Mouse (Mus musculus) CD4-positive, CD25-positive, alpha-beta regulatory T cell, adult 4 months (primary cell): ENCODE data around the gene Krtap4-9. TPM values are rescaled to one million over a fixed set of nuclear protein-coding genes. Genes with fewer than 3 reads are reported as not detected.
"Not testable (repeated sequence)": the region's sequence is repeated elsewhere in the genome, so short reads cannot be mapped to it uniquely, and the experiment has no call there.

Experiments
- ATAC-seq: one replicate; pipeline ENCODE4 v1.8.0; 2017
- polyA plus RNA-seq, 2 experiments: library from polyadenylated mRNA; unstranded; fragments of 100-300 nt; shearing (Covaris generic); gene quantifications; one replicate each; pipeline ENCODE4 v1.2.1; 2017

Krtap4-9 gene
- not detected for polyA plus RNA-seq

- not testable (repeated sequence) for ATAC-seq
These were observed at the start of gene Krtap4-9 for GRCm38 (mm10) chr11:99784900-99785299. Gene Krtap4-9, plus strand, starts transcription at chr11:99785200.

- no peak for ATAC-seq
These were observed 41.0 kb upstream of the Krtap4-9 start for GRCm38 (mm10) chr11:99743985-99744384.

GRCm38 (mm10) chr11:99758877-99759276, 26.1 kb upstream of the Krtap4-9 start:
- ATAC-seq = no peak

- no peak for ATAC-seq
These were observed 16.6 kb upstream of the Krtap4-9 start for GRCm38 (mm10) chr11:99768410-99768809.

- ATAC-seq = not testable (repeated sequence)
These were observed 12.2 kb upstream of the Krtap4-9 start, which contains the start of gene Gm11595 for GRCm38 (mm10) chr11:99772813-99773212. Gene Gm11595, minus strand, starts transcription at chr11:99772913.

GRCm38 (mm10) chr11:99778401-99778800, 6.6 kb upstream of the Krtap4-9 start:
- no peak for ATAC-seq

GRCm38 (mm10) chr11:99780604-99781003, 4.4 kb upstream of the Krtap4-9 start, which contains the start of gene Krtap4-8:
Gene Krtap4-8, minus strand, starts transcription at chr11:99780704.
- no peak for ATAC-seq

- ATAC-seq = no peak
These were observed 8.4 kb downstream of the Krtap4-9 start, which contains the start of gene Gm11596 for GRCm38 (mm10) chr11:99793367-99793766. Gene Gm11596, minus strand, starts transcription at chr11:99793467.

- not testable (repeated sequence) for ATAC-seq
These were observed 13.8 kb downstream of the Krtap4-9 start, which contains the start of gene Gm11569 for GRCm38 (mm10) chr11:99798832-99799231. Gene Gm11569, minus strand, starts transcription at chr11:99798932.

GRCm38 (mm10) chr11:99804346-99804745, 19.3 kb downstream of the Krtap4-9 start, which contains the start of gene Gm11554:
Gene Gm11554, minus strand, starts transcription at chr11:99804446.
- ATAC-seq = not testable (repeated sequence)

- not testable (repeated sequence) for ATAC-seq
These were observed 24.8 kb downstream of the Krtap4-9 start, which contains the start of gene Krtap4-13 for GRCm38 (mm10) chr11:99809792-99810191. Gene Krtap4-13, minus strand, starts transcription at chr11:99809892.

GRCm38 (mm10) chr11:99815566-99815965, 30.6 kb downstream of the Krtap4-9 start, which contains the start of gene Gm11564:
Gene Gm11564, minus strand, starts transcription at chr11:99815666.
- not testable (repeated sequence) for ATAC-seq

Other genes starting within 250 kb of the Krtap4-9 start
- not detected for gene Krt40, start 242.0 kb upstream of the Krtap4-9 start, polyA plus RNA-seq
- gene Krtap3-3, start 234.3 kb upstream of the Krtap4-9 start, polyA plus RNA-seq = not detected
- not detected for gene Krtap3-2, start 228.3 kb upstream of the Krtap4-9 start, polyA plus RNA-seq
- not detected for gene Gm11939, start 225.7 kb upstream of the Krtap4-9 start, polyA plus RNA-seq
- not detected for gene Krtap3-1, start 218.6 kb upstream of the Krtap4-9 start, polyA plus RNA-seq
- not detected for gene Krtap1-5, start 204.2 kb upstream of the Krtap4-9 start, polyA plus RNA-seq
- not detected for gene Krtap1-4, start 201.5 kb upstream of the Krtap4-9 start, polyA plus RNA-seq
- not detected for gene Krtap1-3, start 193.9 kb upstream of the Krtap4-9 start, polyA plus RNA-seq
- gene Krtap9-3, start 187.1 kb upstream of the Krtap4-9 start, polyA plus RNA-seq = not detected
- not detected for gene Gm11938, start 181.9 kb upstream of the Krtap4-9 start, polyA plus RNA-seq
- not detected for gene Gm11937, start 175.0 kb upstream of the Krtap4-9 start, polyA plus RNA-seq
- gene Krtap2-4, start 170.4 kb upstream of the Krtap4-9 start, polyA plus RNA-seq = not detected
- gene Gm11562, start 164.8 kb upstream of the Krtap4-9 start, polyA plus RNA-seq = not detected
- gene Krtap4-1, start 157.0 kb upstream of the Krtap4-9 start, polyA plus RNA-seq = not detected
- gene Krtap4-2, start 150.1 kb upstream of the Krtap4-9 start, polyA plus RNA-seq = not detected
- not detected for gene Krtap4-7, start 141.1 kb upstream of the Krtap4-9 start, polyA plus RNA-seq
- not detected for gene Gm11555, start 135.0 kb upstream of the Krtap4-9 start, polyA plus RNA-seq
- gene Gm11563, start 126.2 kb upstream of the Krtap4-9 start, polyA plus RNA-seq = not detected
- not detected for gene Krtap4-6, start 119.2 kb upstream of the Krtap4-9 start, polyA plus RNA-seq
- gene Gm14190, start 94.5 kb upstream of the Krtap4-9 start, polyA plus RNA-seq = not detected
- not detected for gene Gm14180, start 50.9 kb upstream of the Krtap4-9 start, polyA plus RNA-seq
- not detected for gene Gm11595, start 12.3 kb upstream of the Krtap4-9 start, polyA plus RNA-seq
- gene Krtap4-8, start 4.5 kb upstream of the Krtap4-9 start, polyA plus RNA-seq = not detected
- not detected for gene Gm11596, start 8.3 kb downstream of the Krtap4-9 start, polyA plus RNA-seq
- gene Gm11569, start 13.7 kb downstream of the Krtap4-9 start, polyA plus RNA-seq = not detected
- gene Gm11554, start 19.2 kb downstream of the Krtap4-9 start, polyA plus RNA-seq = not detected
- gene Krtap4-13, start 24.7 kb downstream of the Krtap4-9 start, polyA plus RNA-seq = not detected
- not detected for gene Gm11564, start 30.5 kb downstream of the Krtap4-9 start, polyA plus RNA-seq
- not detected for gene 2300003K06Rik, start 52.9 kb downstream of the Krtap4-9 start, polyA plus RNA-seq
- gene Krtap4-16, start 66.4 kb downstream of the Krtap4-9 start, polyA plus RNA-seq = not detected
- gene Gm11568, start 72.7 kb downstream of the Krtap4-9 start, polyA plus RNA-seq = not detected
- gene Gm11559, start 79.3 kb downstream of the Krtap4-9 start, polyA plus RNA-seq = not detected
- gene Krtap9-1, start 88.2 kb downstream of the Krtap4-9 start, polyA plus RNA-seq = not detected
- gene Gm11567, start 94.0 kb downstream of the Krtap4-9 start, polyA plus RNA-seq = not detected
- not detected for gene Krtap31-1, start 122.7 kb downstream of the Krtap4-9 start, polyA plus RNA-seq
- not detected for gene Gm11565, start 129.6 kb downstream of the Krtap4-9 start, polyA plus RNA-seq
- gene Krtap31-2, start 151.1 kb downstream of the Krtap4-9 start, polyA plus RNA-seq = not detected
- gene Krtap9-5, start 163.3 kb downstream of the Krtap4-9 start, polyA plus RNA-seq = not detected
- gene Krtap29-1, start 193.9 kb downstream of the Krtap4-9 start, polyA plus RNA-seq = not detected
- not detected for gene Krtap16-1, start 201.4 kb downstream of the Krtap4-9 start, polyA plus RNA-seq
- not detected for gene Krtap17-1, start 208.8 kb downstream of the Krtap4-9 start, polyA plus RNA-seq
- gene Krt33a, start 231.0 kb downstream of the Krtap4-9 start, polyA plus RNA-seq = not detected
- not detected for gene Krt33b, start 244.7 kb downstream of the Krtap4-9 start, polyA plus RNA-seq